Mouse (Mus musculus) megakaryocyte, embryonic 14.5 days (primary cell): ENCODE measurements around the gene Med26.

Experiments used
- FLI1 ChIP-seq: IDR thresholded peaks from 2 replicates; pipeline ENCODE4 v1.6.1; 2012; ENCODE audit warnings: low read length, inconsistent platforms, mixed read lengths
- GATA1 ChIP-seq: IDR thresholded peaks from 3 replicates; pipeline ENCODE4 v1.6.1; 2012; ENCODE audit warnings: mixed read lengths, low read length, inconsistent platforms, borderline replicate concordance

GRCm38 (mm10) chr8:72455317-72455716 is 92.8 kb downstream of the Med26 start:
- TF ChIP-seq GATA1: no peak
- no peak for TF ChIP-seq FLI1
